ENCODE assay signal across 8 mouse cellular contexts in genomic region chr11:48833731-48834639, GRCm38 (mm10). TPM values are rescaled to one million over a fixed set of nuclear protein-coding genes. Genes with fewer than 3 reads are reported as not detected.
A peak's percentile ranks its signal among the peaks of the same experiment; 100 is the strongest.
DNase-seq lines count a peak whose midpoint lies in the region; ATAC-seq and TF ChIP-seq lines count a peak whose summit lies in the region.

No protein-coding gene starts in this region.

- peak; percentile 93 to 94 for DNase-seq in heart, postnatal 10 days
- DNase-seq in kidney, postnatal 4 days = peak; percentile 93 to 94
- peak; percentile 91 for DNase-seq in liver, postnatal 0 days
- DNase-seq in testis, postnatal 10 days (ENCODE audit: low spot score) = peak; percentile 91

- H3K9ac ChIP-seq in forebrain, embryonic 13.5 days = peak overlapping the region; percentile 65
- H3K9ac ChIP-seq in liver, postnatal 0 days (replicated peaks) = peak overlapping the region; percentile 74
- H3K9ac ChIP-seq in neural tube, embryonic 13.5 days = peak overlapping the region; percentile 76

- intact Hi-C loops in heart, postnatal 10 days (cut with DNase I) = loop anchor here (1.0 kb wide), 2 partner anchors 16 to 22 kb away; no protein-coding TSS in a partner anchor

- peak overlapping the region; percentile 85 for H3K4me3 ChIP-seq in E14TG2a.4 (replicated peaks; ENCODE audit: low read length)
- H3K4me3 ChIP-seq in forebrain, embryonic 13.5 days = peak overlapping the region; percentile 57
- peak overlapping the region; percentile 73 for H3K4me3 ChIP-seq in liver, postnatal 0 days (ENCODE audit: low read depth, low read length)
- H3K4me3 ChIP-seq in neural tube, embryonic 13.5 days = peak overlapping the region; percentile 57

- H3K36me3 ChIP-seq in E14TG2a.4 (ENCODE audit: insufficient read depth, low read length) = no peaks in the 10 kb centered on the region
- H3K36me3 ChIP-seq in forebrain, embryonic 13.5 days (ENCODE audit: poor library complexity, severe bottlenecking) = no peaks in the 10 kb centered on the region
- H3K36me3 ChIP-seq in liver, postnatal 0 days (replicated peaks; ENCODE audit: insufficient read depth, low read length) = no peaks in the 10 kb centered on the region
- H3K36me3 ChIP-seq in neural tube, embryonic 13.5 days = no peaks in the 10 kb centered on the region

- H3K9me3 ChIP-seq in E14TG2a.4 (ENCODE audit: low read length) = no peaks in the 10 kb centered on the region
- no peaks in the 10 kb centered on the region for H3K9me3 ChIP-seq in forebrain, embryonic 13.5 days (replicated peaks)
- no peaks in the 10 kb centered on the region for H3K9me3 ChIP-seq in liver, postnatal 0 days (ENCODE audit: low read length)
- no peaks in the 10 kb centered on the region for H3K9me3 ChIP-seq in neural tube, embryonic 13.5 days

- no peak for TF ChIP-seq CTCF in E14TG2a.4 (conservative IDR thresholded peaks at IDR 0.05; ENCODE audit: low read length)
- TF ChIP-seq CTCF in liver, postnatal 0 days (IDR thresholded peaks at IDR 0.05; ENCODE audit: low read depth) = no peak

- TF ChIP-seq EP300 in liver, postnatal 0 days (IDR thresholded peaks at IDR 0.05; ENCODE audit: low read depth) = no peak

- under 1% methylated on average over 30 of the region's 30 CpGs for WGBS in forebrain, embryonic 13.5 days
- under 1% methylated on average over 30 of the region's 30 CpGs for WGBS in liver, postnatal 0 days (ENCODE audit: insufficient replicate concordance)
- WGBS in neural tube, embryonic 13.5 days = under 1% methylated on average over 30 of the region's 30 CpGs

- H3K4me1 ChIP-seq in E14TG2a.4 (replicated peaks; ENCODE audit: low read depth, low read length) = peaks cover 43% of the 10 kb centered on the region
- H3K4me1 ChIP-seq in forebrain, embryonic 13.5 days = peaks cover 12% of the 10 kb centered on the region
- peaks cover 16% of the 10 kb centered on the region for H3K4me1 ChIP-seq in liver, postnatal 0 days (ENCODE audit: insufficient read depth)
- H3K4me1 ChIP-seq in neural tube, embryonic 13.5 days (replicated peaks) = peaks cover 17% of the 10 kb centered on the region

- peak; percentile 67 for ATAC-seq in cerebellum, adult (ENCODE audit: insufficient number of reproducible peaks, low FRiP score, low TSS enrichment)
- peak; percentile 92 for ATAC-seq in forebrain, embryonic 13.5 days
- peak; percentile 77 for ATAC-seq in liver, postnatal 0 days
- ATAC-seq in neural tube, embryonic 13.5 days (ENCODE audit: low read depth) = peak; percentile 89

- peak overlapping the region; percentile 48; the same call in 1 of the 2 replicates for H3K27ac ChIP-seq in forebrain, embryonic 13.5 days
- H3K27ac ChIP-seq in liver, postnatal 0 days (ENCODE audit: low read depth) = peak overlapping the region; percentile 78
- H3K27ac ChIP-seq in neural tube, embryonic 13.5 days (replicated peaks) = peak overlapping the region; percentile 77

- H3K27me3 ChIP-seq in E14TG2a.4 (ENCODE audit: insufficient read depth, low read length) = peaks cover 27% of the 10 kb centered on the region
- 0 out of 2 replicates have a peak, but pooled peaks cover 14% of the 10 kb centered on the region for H3K27me3 ChIP-seq in forebrain, embryonic 13.5 days
- 0 out of 2 replicates have a peak, but pooled peaks cover 11% of the 10 kb centered on the region for H3K27me3 ChIP-seq in liver, postnatal 0 days (ENCODE audit: insufficient read depth, low read length)
- peaks cover 13% of the 10 kb centered on the region for H3K27me3 ChIP-seq in neural tube, embryonic 13.5 days

- H3K4me2 ChIP-seq in forebrain, embryonic 13.5 days = peak overlapping the region; percentile 64
- peak overlapping the region; percentile 86 for H3K4me2 ChIP-seq in liver, postnatal 0 days (ENCODE audit: low read depth, low read length)
- H3K4me2 ChIP-seq in neural tube, embryonic 13.5 days = peak overlapping the region; percentile 67

RNA-seq across cellular contexts. Expression of gene Gm12184, which starts 7.5 kb away (rescaled TPM):
- 4.2 and 5.2 TPM in 2 replicates for polyA plus RNA-seq in forebrain, embryonic 13.5 days (2015; fragmentation: Nextera tagmentation; extraction: Ambion mirVana)
- 1 to 10 TPM; 2.9 to 5.0 TPM for total RNA-seq in heart, postnatal 10 days (2021)
- 4.9 and 5.0 TPM in 2 replicates for polyA plus RNA-seq in liver, postnatal 0 days (2015; fragmentation: Nextera tagmentation; extraction: Ambion mirVana)
- 3.2 and 4.3 TPM in 2 replicates for polyA plus RNA-seq in neural tube, embryonic 13.5 days (2015; fragmentation: Nextera tagmentation; extraction: Ambion mirVana)

RNA-seq across cellular contexts. Expression of gene Trim7, which starts 8.0 kb away (rescaled TPM):
- 0.71 and 0.80 TPM in 2 replicates for polyA plus RNA-seq in forebrain, embryonic 13.5 days (2015; fragmentation: Nextera tagmentation; extraction: Ambion mirVana)
- 10 to 100 TPM; 10.1 to 12.8 TPM for total RNA-seq in heart, postnatal 10 days (2021)
- polyA plus RNA-seq in liver, postnatal 0 days (2015; fragmentation: Nextera tagmentation; extraction: Ambion mirVana) = 0.48 and 0.52 TPM in 2 replicates
- 1.2 TPM in 2 replicates for polyA plus RNA-seq in neural tube, embryonic 13.5 days (2015; fragmentation: Nextera tagmentation; extraction: Ambion mirVana)

RNA-seq across cellular contexts. Expression of gene Trim41, which starts 16.8 kb away (rescaled TPM):
- 6.0 and 7.4 TPM in 2 replicates for polyA plus RNA-seq in forebrain, embryonic 13.5 days (2015; fragmentation: Nextera tagmentation; extraction: Ambion mirVana)
- total RNA-seq in heart, postnatal 10 days (2021) = 10 to 100 TPM; 27.9 to 30.1 TPM
- polyA plus RNA-seq in liver, postnatal 0 days (2015; fragmentation: Nextera tagmentation; extraction: Ambion mirVana) = 2.2 and 2.3 TPM in 2 replicates
- polyA plus RNA-seq in neural tube, embryonic 13.5 days (2015; fragmentation: Nextera tagmentation; extraction: Ambion mirVana) = 6.2 and 6.9 TPM in 2 replicates

RNA-seq across cellular contexts. Expression of gene Rack1, which starts 33.9 kb away (rescaled TPM):
- 585 and 587 TPM in 2 replicates for polyA plus RNA-seq in forebrain, embryonic 13.5 days (2015; fragmentation: Nextera tagmentation; extraction: Ambion mirVana)
- total RNA-seq in heart, postnatal 10 days (2021) = 100 to 1,000 TPM; 530 to 563 TPM
- polyA plus RNA-seq in liver, postnatal 0 days (2015; fragmentation: Nextera tagmentation; extraction: Ambion mirVana) = 397 and 398 TPM in 2 replicates
- 411 and 432 TPM in 2 replicates for polyA plus RNA-seq in neural tube, embryonic 13.5 days (2015; fragmentation: Nextera tagmentation; extraction: Ambion mirVana)

RNA-seq across cellular contexts. Expression of gene Irgm1, which starts 37.5 kb away (rescaled TPM):
- 1.6 and 1.9 TPM in 2 replicates for polyA plus RNA-seq in forebrain, embryonic 13.5 days (2015; fragmentation: Nextera tagmentation; extraction: Ambion mirVana)
- 1 to 10 TPM; 6.5 to 9.5 TPM for total RNA-seq in heart, postnatal 10 days (2021)
- 42.7 and 44.1 TPM in 2 replicates for polyA plus RNA-seq in liver, postnatal 0 days (2015; fragmentation: Nextera tagmentation; extraction: Ambion mirVana)
- 3.2 TPM in 2 replicates for polyA plus RNA-seq in neural tube, embryonic 13.5 days (2015; fragmentation: Nextera tagmentation; extraction: Ambion mirVana)

Comparison
In these comparisons a context has a peak if more than half of its experiments do, and no peak if none do; other contexts are left out.
1. Peak in every context shown above with its lines: DNase-seq, ATAC-seq, H3K4me3 ChIP-seq and H3K27ac ChIP-seq.